Mouse (Mus musculus) heart, adult 2 months (tissue): Measurements from ENCODE around the gene Pfkfb4. TPM values are rescaled to one million over a fixed set of nuclear protein-coding genes. Genes with fewer than 3 reads are reported as not detected.

Experiments used
- DNase-seq, 2 experiments: peaks; one replicate each; pipeline ENCODE4 v3.0.0; 2021
- H3K27ac ChIP-seq: fragments of 200-600 bp; 2 replicates; pipeline ENCODE4 v1.8.1; 2022
- H3K27me3 ChIP-seq: fragments of 200-500 bp; 2 replicates; pipeline ENCODE4 v1.6.1; 2012; ENCODE audit warnings: mild to moderate bottlenecking, low read length, inconsistent platforms, mixed read lengths; ENCODE audit not compliant: control insufficient read depth, insufficient read depth
- H3K36me3 ChIP-seq: fragments of 200-500 bp; 2 replicates; pipeline ENCODE4 v1.6.1; 2012; ENCODE audit warnings: low read length, inconsistent platforms; ENCODE audit not compliant: control insufficient read depth, insufficient read depth
- H3K4me1 ChIP-seq: fragments of 200-500 bp; 2 replicates; pipeline ENCODE4 v1.6.1; 2011; ENCODE audit warnings: low read length; ENCODE audit not compliant: control insufficient read depth, insufficient read depth
- H3K4me3 ChIP-seq: fragments of 200-600 bp; 2 replicates; pipeline ENCODE4 v1.8.1; 2022
- H3K79me2 ChIP-seq: fragments of 200-500 bp; replicated peaks from 2 replicates; pipeline ENCODE4 v1.6.1; 2012; ENCODE audit warnings: mild to moderate bottlenecking, inconsistent platforms, low read length, moderate library complexity, mixed read lengths; ENCODE audit not compliant: control insufficient read depth, insufficient read depth
- H3K9ac ChIP-seq: fragments of 200-500 bp; 2 replicates; pipeline ENCODE4 v1.6.1; 2012; ENCODE audit warnings: low read depth, mild to moderate bottlenecking, control low read depth, inconsistent platforms, low read length, mixed read lengths
- CTCF ChIP-seq: fragments of 200-600 bp; IDR thresholded peaks from 2 replicates; pipeline ENCODE4 v1.8.1; 2022; ENCODE audit warnings: antibody characterized with exemption, mild to moderate bottlenecking, moderate library complexity
- EP300 ChIP-seq: fragments of 200-500 bp; IDR thresholded peaks from 2 replicates; pipeline ENCODE4 v1.6.1; 2011; ENCODE audit warnings: low read depth, low read length, control low read depth; ENCODE audit not compliant: insufficient read depth
- POLR2A ChIP-seq: fragments of 200-500 bp; IDR thresholded peaks from 2 replicates; pipeline ENCODE4 v1.6.1; 2011; ENCODE audit warnings: mild to moderate bottlenecking, low read depth, low read length, control low read depth; ENCODE audit not compliant: insufficient read depth
- WGBS: fragments of 180-500 bp; shearing (Covaris S2); methylation state at CpG from one replicate; pipeline ENCODE4 v1.1.7; 2018; 5-methylcytosine and 5-hydroxymethylcytosine counted together
- intact Hi-C: fragments of 180-260 bp; cut with DNase I; formaldehyde crosslinking; loops from one replicate; pipeline ENCODE4 v1.15.1; 2025
- polyA plus RNA-seq: library from polyadenylated mRNA; depleted of rRNA; stranded (reverse); fragments of >200 nt; gene quantifications from 2 replicates; pipeline ENCODE4 v1.2.3, GENCODE M21; 2012
- total RNA-seq, 2 experiments: library from RNA; stranded (reverse); gene quantifications; 2 replicates each; pipeline ENCODE4 v1.2.3; 2021

Gene Pfkfb4
- total and polyA plus RNA-seq, 3 experiments, result 1.3 to 7.3 (median 1.9) TPM

GRCm38 (mm10) chr9:109022866-109023685 is 31.5 kb downstream of the Pfkfb4 start:
- H3K27me3 ChIP-seq, result no peaks in the 10 kb centered on the region
- H3K9ac ChIP-seq, result no peak overlapping the region
- TF ChIP-seq EP300, result no peak
- no peak for TF ChIP-seq CTCF
- TF ChIP-seq POLR2A, result no peak
- H3K4me1 ChIP-seq, result peaks cover 8% of the 10 kb centered on the region
- peak in 1 of 2 experiments; percentile 15 for DNase-seq
- WGBS, result 77% methylated on average over 17 of the region's 17 CpGs
- intact Hi-C loops, result no loop called here
- no peak overlapping the region for H3K4me3 ChIP-seq
- H3K79me2 ChIP-seq, result no peaks in the 10 kb centered on the region
- no peak overlapping the region for H3K27ac ChIP-seq
- no peaks in the 10 kb centered on the region for H3K36me3 ChIP-seq

GRCm38 (mm10) chr9:109027521-109027920 is 35.9 kb downstream of the Pfkfb4 start:
- peak; percentile 50 to 62 for DNase-seq
- Histone ChIP-seq H3K27ac (0 out of 2 replicates have a peak overlapping the region, but pooled peaks have one; percentile 43), H3K4me1 (peaks cover 8% of the 10 kb centered on the region)

GRCm38 (mm10) chr9:109028421-109028820 is 36.8 kb downstream of the Pfkfb4 start:
- Histone ChIP-seq H3K79me2 (no peaks in the 10 kb centered on the region), H3K4me3 (no peak overlapping the region), H3K27me3 (no peaks in the 10 kb centered on the region), H3K36me3 (no peaks in the 10 kb centered on the region), H3K9ac (no peak overlapping the region), H3K4me1 (peaks cover 8% of the 10 kb centered on the region), H3K27ac (no peak overlapping the region)
- intact Hi-C loops, result no loop called here
- TF ChIP-seq EP300 (no peak), CTCF (no peak), POLR2A (no peak)
- WGBS, result 87% methylated on average over 3 of the region's 3 CpGs
- no peak for DNase-seq

More at GRCm38 (mm10) chr9:109027521-109027920, 35.9 kb downstream of the Pfkfb4 start:
- Histone ChIP-seq H3K4me3 (no peak overlapping the region), H3K9ac (no peak overlapping the region), H3K27me3 (no peaks in the 10 kb centered on the region), H3K36me3 (no peaks in the 10 kb centered on the region), H3K79me2 (no peaks in the 10 kb centered on the region)
- TF ChIP-seq EP300, result peak; percentile 92
- TF ChIP-seq CTCF, result no peak
- 28% methylated on average over 8 of the region's 8 CpGs for WGBS
- intact Hi-C loops, result no loop called here

- H3K4me3 ChIP-seq, result no peak overlapping the region
- H3K27ac ChIP-seq, result no peak overlapping the region
- TF ChIP-seq POLR2A, result no peak
- TF ChIP-seq EP300, result no peak
- TF ChIP-seq CTCF, result no peak
- peaks cover 8% of the 10 kb centered on the region for H3K4me1 ChIP-seq
- H3K9ac ChIP-seq, result no peak overlapping the region
- no peaks in the 10 kb centered on the region for H3K36me3 ChIP-seq
- no peaks in the 10 kb centered on the region for H3K27me3 ChIP-seq
- intact Hi-C loops, result no loop called here
- no peaks in the 10 kb centered on the region for H3K79me2 ChIP-seq
- DNase-seq, result peak in 1 of 2 experiments; percentile 19
- 70% methylated on average over 5 of the region's 5 CpGs for WGBS
Observed at GRCm38 (mm10) chr9:109028919-109029318, 37.3 kb downstream of the Pfkfb4 start.

- WGBS, result 69% methylated on average over 3 of the region's 3 CpGs
- no peaks in the 10 kb centered on the region for H3K27me3 ChIP-seq
- TF ChIP-seq POLR2A (no peak), CTCF (no peak)
- no peaks in the 10 kb centered on the region for H3K36me3 ChIP-seq
- DNase-seq, result peak; percentile 1 to 10
- intact Hi-C loops, result no loop called here
- no peaks in the 10 kb centered on the region for H3K79me2 ChIP-seq
- no peak overlapping the region for H3K27ac ChIP-seq
- H3K9ac ChIP-seq, result no peak overlapping the region
- no peak overlapping the region for H3K4me3 ChIP-seq
- H3K4me1 ChIP-seq, result peaks cover 8% of the 10 kb centered on the region
Observed at GRCm38 (mm10) chr9:109030312-109030711, 38.7 kb downstream of the Pfkfb4 start.

- no peaks in the 10 kb centered on the region for H3K36me3 ChIP-seq
- H3K9ac ChIP-seq, result no peak overlapping the region
- H3K4me1 ChIP-seq, result peaks cover 8% of the 10 kb centered on the region
- intact Hi-C loops, result no loop called here
- H3K27ac ChIP-seq, result no peak overlapping the region
- no peak for DNase-seq
- H3K4me3 ChIP-seq, result no peak overlapping the region
- no peaks in the 10 kb centered on the region for H3K79me2 ChIP-seq
- WGBS, result 93% methylated on average over 7 of the region's 7 CpGs
- no peak for TF ChIP-seq POLR2A
- no peak for TF ChIP-seq EP300
- no peak for TF ChIP-seq CTCF
- no peaks in the 10 kb centered on the region for H3K27me3 ChIP-seq
Observed at GRCm38 (mm10) chr9:109031001-109031400, 39.4 kb downstream of the Pfkfb4 start.
